Mouse (Mus musculus): Measurements from ENCODE around the gene Lipa. TPM values are rescaled to one million over a fixed set of nuclear protein-coding genes. Genes with fewer than 3 reads are reported as not detected.

The Lipa gene
- polyA plus RNA-seq (2015; fragmentation: Nextera tagmentation; extraction: Ambion mirVana), result 28.9 and 32.0 TPM in 2 replicates

- Histone ChIP-seq H3K27me3 (ENCODE audit: control insufficient read depth, insufficient read depth, low read length) (no peaks in the 10 kb centered on the region), H3K4me3 (ENCODE audit: low read length) (peak within 1 kb of the TSS; percentile 87), H3K36me3 (ENCODE audit: control insufficient read depth, insufficient read depth) (no peaks in the 10 kb centered on the region), H3K9me3 (replicated peaks; ENCODE audit: control insufficient read depth, low read length) (no peaks in the 10 kb centered on the region), H3K4me1 (ENCODE audit: control insufficient read depth, insufficient read depth, low read length) (peaks cover 5% of the 10 kb centered on the region; the same call in 1 of the 2 replicates), H3K9ac (ENCODE audit: low read length) (peak within 1 kb of the TSS; percentile 81), H3K27ac (ENCODE audit: low read length) (peak within 1 kb of the TSS; percentile 74), H3K4me2 (ENCODE audit: low read depth, low read length) (peak within 1 kb of the TSS; percentile 90)
- ATAC-seq (replicated peaks; ENCODE audit: extremely low read depth, insufficient read depth, low FRiP score), result peak; percentile 99
- under 1% methylated on average over 29 of the region's 29 CpGs for WGBS
Observed at GRCm38 (mm10) chr19:34526941-34527682, at the start of gene Lipa. Lipa (minus strand) TSS chr19:34527474.

- no peak overlapping the region for H3K4me3 ChIP-seq (ENCODE audit: low read length)
- no peak overlapping the region for H3K27ac ChIP-seq (ENCODE audit: low read length)
- no peaks in the 10 kb centered on the region for H3K9me3 ChIP-seq (replicated peaks; ENCODE audit: control insufficient read depth, low read length)
- peaks cover 7% of the 10 kb centered on the region; the same call in 1 of the 2 replicates for H3K36me3 ChIP-seq (ENCODE audit: control insufficient read depth, insufficient read depth)
- WGBS, result 94% methylated on average over 5 of the region's 5 CpGs
- no peak for ATAC-seq (replicated peaks; ENCODE audit: extremely low read depth, insufficient read depth, low FRiP score)
- no peak overlapping the region for H3K4me2 ChIP-seq (ENCODE audit: low read depth, low read length)
- no peak overlapping the region for H3K9ac ChIP-seq (ENCODE audit: low read length)
- H3K27me3 ChIP-seq (ENCODE audit: control insufficient read depth, insufficient read depth, low read length), result no peaks in the 10 kb centered on the region
- peaks cover 8% of the 10 kb centered on the region for H3K4me1 ChIP-seq (ENCODE audit: control insufficient read depth, insufficient read depth, low read length)
Observed at GRCm38 (mm10) chr19:34573650-34574049, 46.4 kb upstream of the Lipa start.

GRCm38 (mm10) chr19:34571080-34571479 is 43.8 kb upstream of the Lipa start:
- WGBS, result 92% methylated on average over 1 of the region's 1 CpGs
- Histone ChIP-seq H3K4me1 (ENCODE audit: control insufficient read depth, insufficient read depth, low read length) (peaks cover 8% of the 10 kb centered on the region), H3K9me3 (replicated peaks; ENCODE audit: control insufficient read depth, low read length) (no peaks in the 10 kb centered on the region), H3K9ac (ENCODE audit: low read length) (no peak overlapping the region), H3K36me3 (ENCODE audit: control insufficient read depth, insufficient read depth) (peaks cover 7% of the 10 kb centered on the region; the same call in 1 of the 2 replicates), H3K27me3 (ENCODE audit: control insufficient read depth, insufficient read depth, low read length) (no peaks in the 10 kb centered on the region), H3K4me2 (ENCODE audit: low read depth, low read length) (no peak overlapping the region), H3K4me3 (ENCODE audit: low read length) (no peak overlapping the region), H3K27ac (ENCODE audit: low read length) (no peak overlapping the region)
- no peak for ATAC-seq (replicated peaks; ENCODE audit: extremely low read depth, insufficient read depth, low FRiP score)

- no peak overlapping the region for H3K4me3 ChIP-seq (ENCODE audit: low read length)
- H3K4me1 ChIP-seq (ENCODE audit: control insufficient read depth, insufficient read depth, low read length), result peaks cover 8% of the 10 kb centered on the region
- H3K9me3 ChIP-seq (replicated peaks; ENCODE audit: control insufficient read depth, low read length), result no peaks in the 10 kb centered on the region
- H3K27me3 ChIP-seq (ENCODE audit: control insufficient read depth, insufficient read depth, low read length), result no peaks in the 10 kb centered on the region
- ATAC-seq (replicated peaks; ENCODE audit: extremely low read depth, insufficient read depth, low FRiP score), result 0 out of 2 replicates have a peak, but pooled peaks have one; percentile 52
- H3K4me2 ChIP-seq (ENCODE audit: low read depth, low read length), result no peak overlapping the region
- H3K9ac ChIP-seq (ENCODE audit: low read length), result no peak overlapping the region
- H3K36me3 ChIP-seq (ENCODE audit: control insufficient read depth, insufficient read depth), result peaks cover 7% of the 10 kb centered on the region; the same call in 1 of the 2 replicates
- WGBS, result 49% methylated on average over 4 of the region's 4 CpGs
- H3K27ac ChIP-seq (ENCODE audit: low read length), result no peak overlapping the region
Observed at GRCm38 (mm10) chr19:34569896-34570476, 42.7 kb upstream of the Lipa start.

- WGBS, result 68% methylated on average over 7 of the region's 7 CpGs
- Histone ChIP-seq H3K4me3 (ENCODE audit: low read length) (no peak overlapping the region), H3K27me3 (ENCODE audit: control insufficient read depth, insufficient read depth, low read length) (no peaks in the 10 kb centered on the region), H3K27ac (ENCODE audit: low read length) (no peak overlapping the region), H3K9me3 (replicated peaks; ENCODE audit: control insufficient read depth, low read length) (no peaks in the 10 kb centered on the region), H3K9ac (ENCODE audit: low read length) (no peak overlapping the region), H3K4me2 (ENCODE audit: low read depth, low read length) (no peak overlapping the region), H3K4me1 (ENCODE audit: control insufficient read depth, insufficient read depth, low read length) (peaks cover 8% of the 10 kb centered on the region), H3K36me3 (ENCODE audit: control insufficient read depth, insufficient read depth) (peaks cover 7% of the 10 kb centered on the region; the same call in 1 of the 2 replicates)
- ATAC-seq (replicated peaks; ENCODE audit: extremely low read depth, insufficient read depth, low FRiP score), result no peak
Observed at GRCm38 (mm10) chr19:34568988-34569895, 42.0 kb upstream of the Lipa start.

- WGBS, result 87% methylated on average over 1 of the region's 1 CpGs
Observed at GRCm38 (mm10) chr19:34566178-34566784, 39.0 kb upstream of the Lipa start.

GRCm38 (mm10) chr19:34562556-34562955 is 35.3 kb upstream of the Lipa start:
- Histone ChIP-seq H3K27me3 (ENCODE audit: control insufficient read depth, insufficient read depth, low read length) (no peaks in the 10 kb centered on the region), H3K4me3 (ENCODE audit: low read length) (no peak overlapping the region), H3K4me2 (ENCODE audit: low read depth, low read length) (no peak overlapping the region), H3K27ac (ENCODE audit: low read length) (no peak overlapping the region), H3K36me3 (ENCODE audit: control insufficient read depth, insufficient read depth) (no peaks in the 10 kb centered on the region; the same call in 1 of the 2 replicates), H3K9me3 (replicated peaks; ENCODE audit: control insufficient read depth, low read length) (no peaks in the 10 kb centered on the region), H3K9ac (ENCODE audit: low read length) (no peak overlapping the region), H3K4me1 (ENCODE audit: control insufficient read depth, insufficient read depth, low read length) (0 out of 2 replicates have a peak, but pooled peaks cover 2% of the 10 kb centered on the region)
- no peak for ATAC-seq (replicated peaks; ENCODE audit: extremely low read depth, insufficient read depth, low FRiP score)

More at GRCm38 (mm10) chr19:34566178-34566784, 39.0 kb upstream of the Lipa start:
- H3K36me3 ChIP-seq (ENCODE audit: control insufficient read depth, insufficient read depth), result no peaks in the 10 kb centered on the region
- H3K9ac ChIP-seq (ENCODE audit: low read length), result no peak overlapping the region
- no peaks in the 10 kb centered on the region for H3K9me3 ChIP-seq (replicated peaks; ENCODE audit: control insufficient read depth, low read length)
- no peak overlapping the region for H3K27ac ChIP-seq (ENCODE audit: low read length)
- no peak for ATAC-seq (replicated peaks; ENCODE audit: extremely low read depth, insufficient read depth, low FRiP score)
- H3K4me2 ChIP-seq (ENCODE audit: low read depth, low read length), result no peak overlapping the region
- H3K27me3 ChIP-seq (ENCODE audit: control insufficient read depth, insufficient read depth, low read length), result no peaks in the 10 kb centered on the region
- no peak overlapping the region for H3K4me3 ChIP-seq (ENCODE audit: low read length)
- peaks cover 11% of the 10 kb centered on the region for H3K4me1 ChIP-seq (ENCODE audit: control insufficient read depth, insufficient read depth, low read length)

GRCm38 (mm10) chr19:34556621-34557020 is 29.3 kb upstream of the Lipa start:
- 59% methylated on average over 3 of the region's 3 CpGs for WGBS
- no peak overlapping the region for H3K27ac ChIP-seq (ENCODE audit: low read length)

More at GRCm38 (mm10) chr19:34556621-34557020, 29.3 kb upstream of the Lipa start:
- Histone ChIP-seq H3K9ac (ENCODE audit: low read length) (no peak overlapping the region), H3K9me3 (replicated peaks; ENCODE audit: control insufficient read depth, low read length) (no peaks in the 10 kb centered on the region), H3K4me3 (ENCODE audit: low read length) (no peak overlapping the region), H3K4me2 (ENCODE audit: low read depth, low read length) (no peak overlapping the region), H3K36me3 (ENCODE audit: control insufficient read depth, insufficient read depth) (no peaks in the 10 kb centered on the region; the same call in 1 of the 2 replicates), H3K4me1 (ENCODE audit: control insufficient read depth, insufficient read depth, low read length) (peaks cover 14% of the 10 kb centered on the region), H3K27me3 (ENCODE audit: control insufficient read depth, insufficient read depth, low read length) (no peaks in the 10 kb centered on the region)
- ATAC-seq (replicated peaks; ENCODE audit: extremely low read depth, insufficient read depth, low FRiP score), result no peak

Measured in heart, embryonic 16.5 days (tissue).